Mouse (Mus musculus): ENCODE measurements at regions not wholly inside any gene's neighbourhood (a gene's known extent, or its start where the extent isn't known, plus 50 kb on each side); places are given as distances from the start of the nearest gene placed in this dataset.
A peak's percentile ranks its signal among the peaks of the same experiment; 100 is the strongest.

GRCm38 (mm10) chr7:40433906-40434305 lies 464.2 kb upstream of the Vstm2b start:
- peak; percentile 4 to 17 for DNase-seq

DNA sequence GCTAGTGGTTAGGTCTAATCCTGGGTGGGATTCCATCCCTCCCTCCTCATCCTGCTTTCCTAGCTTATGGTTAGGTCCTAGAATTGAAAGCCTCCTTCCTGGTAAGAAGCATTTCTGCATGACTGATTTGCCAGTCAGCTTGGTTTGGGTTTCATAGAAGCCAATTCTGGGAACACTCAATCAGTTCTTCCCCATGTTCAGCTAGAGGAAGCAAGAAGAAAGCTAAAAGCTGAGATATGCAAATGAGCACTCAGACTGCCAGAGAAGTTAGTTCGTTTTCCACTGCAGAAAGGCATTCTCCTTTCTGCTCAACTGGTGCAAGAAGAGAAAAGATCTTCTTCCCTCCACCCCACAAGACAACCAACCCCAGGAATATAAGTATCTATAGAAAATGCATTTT lies 457.0 kb upstream of the Vstm2b start:
- no peak for DNase-seq

DNA sequence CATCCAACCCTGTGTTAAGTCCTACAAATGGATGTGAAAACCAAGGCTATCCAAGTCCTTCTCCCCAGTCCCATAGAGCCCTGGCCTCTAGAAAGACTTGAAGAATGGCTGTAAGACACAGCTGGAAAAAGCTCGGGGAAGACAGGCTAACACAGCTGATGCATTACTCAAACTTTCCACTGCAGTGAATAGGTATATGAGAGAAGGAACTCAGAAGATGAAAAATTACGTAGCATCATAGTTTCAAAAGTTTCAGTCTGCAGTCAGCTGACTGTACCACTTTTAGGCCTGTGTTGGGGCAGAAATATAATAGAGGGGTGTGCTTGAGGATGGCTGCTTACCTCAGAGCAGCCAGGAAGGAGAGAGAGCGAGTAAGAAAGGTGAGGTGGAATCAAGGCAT lies 456.3 kb upstream of the Vstm2b start:
- DNase-seq: no peak

DNA sequence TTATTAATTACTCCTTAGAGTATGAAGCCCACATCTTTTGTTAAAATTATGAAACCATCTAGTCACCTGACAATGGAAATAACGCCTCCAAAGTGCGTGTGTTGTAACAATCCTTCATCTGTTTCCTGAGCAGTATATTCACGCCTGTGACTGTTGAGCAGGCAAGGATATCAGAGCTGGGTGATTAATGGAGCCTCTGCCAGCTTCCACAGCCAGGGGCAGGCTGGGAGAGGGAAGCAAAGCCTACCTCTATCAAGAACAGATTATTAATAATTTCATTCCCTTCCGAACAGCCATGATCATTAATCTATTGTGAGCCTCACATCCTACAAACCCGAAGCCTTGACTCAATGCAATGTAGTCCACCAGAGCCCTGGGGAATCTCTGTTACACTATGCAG lies 431.7 kb upstream of the Vstm2b start:
- no peak for DNase-seq

DNA sequence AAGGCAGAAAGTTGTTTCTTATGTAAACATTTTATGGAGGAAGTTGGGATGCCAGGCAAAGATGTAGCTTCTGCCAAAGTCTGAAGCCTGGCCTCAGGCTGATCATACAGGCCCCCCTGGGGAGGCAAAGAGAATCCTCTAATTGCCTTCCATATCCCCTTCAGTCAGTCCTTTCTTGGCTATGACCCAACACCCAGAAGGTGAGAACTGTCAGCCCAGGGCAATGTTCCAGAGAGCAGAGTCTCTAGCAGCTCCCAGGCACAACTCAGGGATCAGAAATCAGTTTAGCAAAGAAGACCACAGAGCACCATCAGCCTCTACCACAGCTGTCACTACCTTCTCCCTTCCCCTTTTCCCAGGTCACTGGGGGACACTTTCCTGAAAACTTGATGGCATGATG lies 410.9 kb upstream of the Vstm2b start:
- DNase-seq: no peak

GRCm38 (mm10) chr7:40522703-40523267 lies 375.3 kb upstream of the Vstm2b start:
- no peak for DNase-seq

GRCm38 (mm10) chr7:40536601-40537000 lies 361.5 kb upstream of the Vstm2b start:
- no peak for DNase-seq

GRCm38 (mm10) chr7:40537621-40538020 lies 360.5 kb upstream of the Vstm2b start:
- no peak for DNase-seq

DNA sequence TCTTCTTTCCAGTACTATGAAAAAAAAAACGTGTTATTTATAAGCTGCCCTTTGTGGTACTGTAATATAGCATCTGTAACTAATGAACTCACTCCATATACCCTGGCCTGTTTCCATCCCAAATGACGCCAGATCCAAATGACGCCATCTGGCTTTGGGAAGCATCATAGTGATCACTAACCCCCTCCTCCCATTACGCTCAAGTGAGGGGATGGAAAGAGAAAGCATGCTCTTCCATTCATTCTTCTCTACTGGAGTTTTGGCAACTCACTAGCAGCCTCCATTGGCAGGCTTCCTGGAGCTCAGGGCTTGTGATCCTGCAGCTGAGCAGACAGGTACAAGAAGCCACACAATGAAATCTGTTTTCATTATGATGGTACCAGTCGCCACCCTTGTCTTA lies 358.3 kb upstream of the Vstm2b start:
- no peak for DNase-seq

DNA sequence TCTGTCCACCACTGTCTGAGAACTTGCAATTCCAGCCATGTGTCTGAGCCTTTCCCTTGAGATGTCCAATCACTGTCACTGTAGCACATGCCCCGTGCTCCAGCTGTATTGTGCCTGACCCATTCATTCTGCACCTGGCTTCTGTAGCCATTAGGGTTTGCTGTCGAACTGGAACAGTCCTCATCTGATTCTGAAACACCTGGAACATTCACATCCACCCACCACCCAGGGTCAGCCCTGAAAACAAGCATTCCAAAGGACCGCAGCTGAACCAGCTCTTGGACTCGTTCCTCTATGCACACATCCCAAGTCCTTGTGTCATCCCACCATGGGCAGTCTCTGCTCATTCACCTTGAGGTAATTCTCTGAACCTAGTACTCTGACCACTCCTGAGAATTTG lies 356.8 kb upstream of the Vstm2b start:
- DNase-seq: no peak

DNA sequence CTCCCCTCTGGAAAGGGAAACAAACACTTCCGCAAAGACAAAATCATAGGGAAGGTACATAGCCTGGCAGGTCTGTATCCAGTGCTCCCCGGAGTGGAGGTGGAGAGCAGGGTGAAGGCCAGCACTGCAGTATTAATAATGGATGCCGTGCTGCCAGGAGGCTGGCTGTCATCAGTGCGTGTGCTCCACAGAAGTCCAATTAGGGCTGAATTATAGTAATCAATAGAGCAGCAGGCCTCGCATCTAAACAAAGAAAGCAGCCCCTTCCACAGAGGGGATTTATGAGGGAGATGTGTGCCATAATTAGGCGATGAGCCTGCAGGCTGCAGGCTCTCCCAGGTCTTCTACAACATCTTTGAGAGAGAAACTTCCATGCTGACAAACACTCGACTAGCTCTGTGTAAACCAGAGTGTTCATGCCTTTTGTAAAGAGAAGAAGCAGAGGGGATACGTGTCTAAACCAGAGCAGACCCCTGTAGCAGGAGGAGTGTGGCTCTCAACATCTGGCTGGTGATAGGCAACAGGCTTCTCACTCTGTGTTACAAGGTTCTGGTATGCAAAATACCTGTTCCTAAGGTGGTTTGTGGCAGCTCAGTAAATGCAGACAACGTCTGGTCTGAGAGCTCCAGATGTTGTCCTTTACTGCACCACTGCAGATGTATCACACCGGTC lies 334.5 kb upstream of the Vstm2b start:
- DNase-seq: no peak

- no peak for DNase-seq
These were observed 322.2 kb upstream of the Vstm2b start for GRCm38 (mm10) chr7:40575971-40576370.

- DNase-seq: no peak
These were observed 320.8 kb upstream of the Vstm2b start for GRCm38 (mm10) chr7:40577365-40577764.

DNA sequence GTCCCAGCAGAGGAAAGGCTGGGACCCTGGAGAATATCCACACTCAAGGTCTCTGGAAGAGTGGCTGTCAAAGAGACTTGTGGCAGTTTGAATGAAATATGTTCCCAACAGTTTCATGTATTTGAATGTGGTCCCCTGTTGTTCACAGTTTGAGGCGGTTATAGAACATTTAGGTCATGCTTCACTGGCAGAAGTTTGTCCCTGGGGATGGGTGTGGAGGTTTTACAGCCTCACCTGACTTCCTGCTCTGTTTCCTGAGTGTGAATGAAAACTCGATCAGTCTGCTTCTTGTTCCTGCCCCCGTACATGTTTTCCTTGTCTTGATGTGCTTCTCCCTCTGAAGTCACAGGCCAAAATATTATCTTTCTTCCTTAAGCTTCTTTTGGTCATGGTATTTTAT lies 277.4 kb upstream of the Vstm2b start:
- no peak for DNase-seq

GRCm38 (mm10) chr7:40622811-40623210 lies 275.3 kb upstream of the Vstm2b start:
- no peak for DNase-seq

DNA sequence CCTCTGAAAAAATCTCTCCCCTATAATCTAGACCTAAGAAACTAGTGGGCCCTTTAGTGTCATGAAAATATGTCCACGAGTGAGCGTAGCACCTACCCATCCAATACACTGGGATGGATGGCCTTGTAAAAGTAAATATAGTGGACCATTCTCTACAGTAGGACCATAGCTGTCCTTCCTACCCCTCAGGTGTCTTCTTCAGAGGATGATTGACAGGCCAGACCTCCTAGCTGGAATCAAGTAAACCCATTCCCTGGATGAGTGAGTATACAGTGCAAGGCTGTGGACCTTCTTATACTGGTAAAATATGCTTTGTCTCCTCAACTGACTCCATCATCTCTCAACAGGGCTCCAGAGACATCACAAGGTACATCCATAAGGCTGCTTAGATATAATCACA lies 274.8 kb upstream of the Vstm2b start:
- no peak for DNase-seq

DNA sequence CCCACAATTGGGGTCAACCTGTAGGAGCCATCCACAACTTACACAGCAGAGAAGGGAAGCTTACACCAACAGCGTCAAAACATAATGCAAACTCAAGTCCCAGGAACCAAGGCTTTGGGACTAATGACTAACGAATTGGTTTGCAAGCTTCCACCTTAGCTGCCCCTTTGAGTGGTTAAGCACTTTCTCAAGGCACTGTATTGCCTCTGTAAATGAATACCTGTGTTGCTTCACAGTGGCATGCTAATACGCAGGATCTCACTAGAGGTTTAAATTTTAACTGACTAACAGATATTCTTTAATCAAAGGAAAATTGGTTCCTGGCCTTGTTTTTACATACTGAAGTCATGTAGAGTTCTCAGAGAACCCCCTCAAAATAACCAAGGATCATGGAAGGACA lies 261.8 kb upstream of the Vstm2b start:
- no peak for DNase-seq

GRCm38 (mm10) chr7:40654982-40655381 lies 243.1 kb upstream of the Vstm2b start:
- no peak for DNase-seq

DNA sequence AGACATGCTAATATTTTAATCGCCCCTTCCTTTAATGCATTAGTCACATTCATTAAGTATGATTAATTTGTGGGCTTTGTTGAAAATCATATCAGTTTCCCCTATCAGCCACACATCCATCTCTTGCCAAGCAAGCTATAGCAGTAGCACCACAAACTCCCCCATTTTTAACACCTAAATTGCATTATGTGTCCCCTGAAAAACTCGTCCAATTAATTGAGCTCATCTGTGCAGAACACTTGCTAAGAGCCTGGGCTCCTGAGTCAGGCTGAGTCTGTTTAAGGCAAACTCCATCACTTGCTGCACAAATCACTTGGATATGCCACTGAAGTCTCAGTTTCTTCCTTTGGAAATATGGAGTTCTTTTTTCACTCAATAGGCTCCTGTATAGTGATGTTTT lies 242.7 kb upstream of the Vstm2b start:
- DNase-seq: no peak

DNA sequence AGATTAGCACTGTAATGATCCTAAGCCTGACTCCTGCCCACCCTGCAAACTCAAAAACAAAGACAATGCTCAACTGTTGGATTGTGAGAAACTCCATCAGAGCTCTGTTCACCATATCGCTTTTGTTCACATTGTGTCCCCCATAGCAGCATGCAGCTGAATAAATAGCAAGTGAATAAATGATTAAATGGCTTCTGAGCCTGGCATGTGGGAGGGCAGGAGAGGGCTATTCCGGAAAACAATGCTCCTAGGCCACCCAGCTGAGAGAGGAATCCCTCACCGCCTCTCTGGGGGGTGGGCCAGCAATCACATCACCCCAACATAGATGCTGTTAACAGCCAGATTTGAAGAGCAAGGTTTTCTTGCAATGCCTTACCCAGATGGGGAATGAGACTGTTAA lies 238.5 kb upstream of the Vstm2b start:
- no peak for DNase-seq

DNA sequence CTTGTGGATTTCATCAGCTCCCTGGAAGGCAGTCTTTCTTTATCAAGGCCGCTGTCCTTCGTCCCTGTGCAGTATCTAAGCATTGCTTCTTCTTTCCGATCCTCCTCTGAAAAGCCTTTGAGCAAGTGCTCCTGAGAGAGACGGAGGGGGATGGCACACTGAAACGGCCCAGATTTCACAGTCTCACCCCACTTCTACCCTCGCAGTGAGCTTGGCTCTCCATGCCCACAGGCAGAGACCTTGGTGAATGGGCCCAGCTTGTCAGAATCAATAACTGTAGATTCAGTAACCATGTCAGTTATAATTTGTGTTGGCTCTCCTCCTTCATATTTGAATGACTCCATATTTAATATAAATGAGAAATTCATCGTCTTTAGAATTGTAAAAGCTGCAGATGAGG lies 234.3 kb upstream of the Vstm2b start:
- no peak for DNase-seq

DNA sequence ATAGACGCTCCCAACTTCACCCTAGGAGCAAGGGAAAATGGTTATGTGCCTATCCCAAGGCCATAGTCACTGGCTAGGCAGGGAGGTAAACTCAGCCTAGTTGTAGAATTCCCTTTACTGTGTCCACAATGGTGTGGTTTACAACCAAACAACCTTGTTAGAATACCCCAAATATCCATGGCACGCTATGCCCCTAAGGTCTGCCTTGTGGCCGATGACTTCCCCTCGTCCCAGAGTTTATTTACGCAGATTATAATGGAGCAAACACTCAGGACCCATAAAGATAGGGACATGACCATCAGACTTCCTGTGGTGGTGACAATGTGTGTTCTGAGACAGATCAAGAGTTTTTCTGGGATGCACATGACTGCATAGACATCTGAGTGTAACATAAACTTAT lies 231.5 kb upstream of the Vstm2b start:
- no peak for DNase-seq

DNA sequence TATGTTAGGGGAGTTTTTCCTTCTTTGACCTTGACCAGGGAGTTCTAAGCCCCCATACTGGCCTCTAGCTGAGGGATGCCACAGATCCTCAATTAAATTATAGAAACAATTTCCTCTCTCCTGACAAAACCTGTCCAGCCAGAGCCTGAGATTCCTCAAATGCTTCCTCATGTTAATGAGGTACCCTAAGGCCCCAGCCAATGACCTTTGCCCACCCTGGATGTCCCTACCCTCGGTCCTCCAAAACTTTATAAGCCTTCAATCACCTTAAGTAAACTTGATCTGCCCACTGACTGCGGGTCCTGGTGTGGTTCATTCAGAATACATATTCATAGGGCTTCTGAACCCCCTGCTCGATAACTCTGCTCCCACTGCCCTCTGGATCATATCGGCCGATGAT lies 227.7 kb upstream of the Vstm2b start:
- no peak for DNase-seq

GRCm38 (mm10) chr7:40671068-40671467 lies 227.1 kb upstream of the Vstm2b start:
- DNase-seq: no peak

GRCm38 (mm10) chr7:40672348-40672747 lies 225.8 kb upstream of the Vstm2b start:
- no peak for DNase-seq
